Mouse (Mus musculus) small intestine, adult 2 months (tissue): ENCODE data around the gene Olfr902.

Source experiments
- CTCF ChIP-seq: fragments of 200-500 bp; IDR thresholded peaks from 2 replicates; pipeline ENCODE4 v1.5.1; 2012; ENCODE audit warnings: low read depth, mild to moderate bottlenecking, control low read depth, inconsistent platforms, low read length, moderate library complexity, mixed read lengths; ENCODE audit not compliant: insufficient replicate concordance, insufficient read length; ENCODE audit errors: extremely low read depth
- POLR2A ChIP-seq: fragments of 200-500 bp; IDR thresholded peaks from 2 replicates; pipeline ENCODE4 v1.6.1; 2012; ENCODE audit warnings: low read depth, mild to moderate bottlenecking, control low read depth, inconsistent platforms, low read length, moderate library complexity

GRCm38 (mm10) chr9:38401398-38401797, 46.1 kb upstream of the Olfr902 start, which contains the start of gene Olfr147:
- TF ChIP-seq CTCF, result no peak
- no peak for TF ChIP-seq POLR2A
